Mouse (Mus musculus): ENCODE measurements around the gene Usp43.

Gene Usp43

DNA sequence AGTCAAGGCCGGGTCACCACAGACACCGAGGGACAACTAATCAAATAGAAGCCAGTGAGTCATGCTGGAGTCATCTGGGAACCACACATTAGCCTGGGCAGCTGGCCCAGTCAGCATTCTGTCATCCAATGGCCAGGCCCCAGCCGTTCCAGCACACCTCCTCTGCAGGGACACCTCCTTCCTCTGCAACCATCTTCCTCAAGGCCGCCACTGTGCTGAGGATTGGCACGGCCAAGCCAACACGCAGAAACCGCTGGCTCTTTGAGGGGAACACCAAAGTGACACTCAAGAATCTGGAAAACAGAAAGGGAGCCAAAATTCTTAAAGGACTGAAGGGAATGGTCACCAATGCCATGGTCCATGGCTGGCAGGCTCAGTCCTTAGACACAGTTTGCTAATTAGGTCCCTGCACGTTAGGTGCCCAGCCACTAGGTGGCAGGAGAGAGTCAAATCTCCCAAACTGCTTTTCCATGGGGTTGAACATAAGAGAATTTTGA lies 24.8 kb downstream of the Usp43 start:
- in situ Hi-C loops (cut with MboI, MseI): no loop called here

DNA sequence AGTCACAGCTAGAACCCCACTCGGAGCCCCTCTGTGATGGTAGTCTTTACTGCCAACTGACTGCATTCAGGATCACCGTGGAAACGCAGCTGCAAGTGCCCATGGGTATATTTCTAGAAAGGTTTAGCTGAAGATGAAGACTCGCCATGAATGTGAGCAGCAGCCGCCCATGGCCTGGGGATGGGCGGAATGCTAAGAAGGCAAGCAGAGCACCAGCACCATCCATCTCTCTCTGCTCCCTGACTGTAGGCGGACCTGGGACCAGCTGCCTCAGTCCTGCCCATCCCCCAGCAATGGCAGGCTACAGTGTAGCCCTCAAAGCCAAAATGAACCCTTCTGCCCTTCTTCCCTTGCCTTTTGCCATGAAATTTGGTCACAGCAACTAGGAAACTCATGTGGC lies 26.3 kb downstream of the Usp43 start:
- in situ Hi-C loops (cut with MboI, MseI): no loop called here

DNA sequence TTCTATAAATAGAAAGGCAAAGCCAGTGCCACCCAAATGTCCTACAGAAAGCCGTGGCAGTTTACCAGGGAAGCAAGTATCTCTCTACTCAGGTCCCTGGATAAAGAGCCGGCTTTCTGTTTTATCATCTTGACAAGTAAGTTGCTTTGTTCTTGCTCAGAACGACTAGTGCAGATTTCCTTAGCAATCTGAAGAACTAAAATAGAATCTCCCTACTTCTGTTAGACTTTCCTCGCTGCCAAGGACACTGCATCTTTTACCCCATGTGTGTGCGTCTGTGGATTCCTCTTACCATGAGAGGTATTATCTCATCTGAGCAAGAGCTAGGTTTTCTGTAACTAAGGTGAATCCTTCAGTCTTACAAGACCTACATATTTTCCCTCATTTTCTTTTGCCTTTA lies 33.4 kb downstream of the Usp43 start:
- in situ Hi-C loops (cut with MboI, MseI): no loop called here

DNA sequence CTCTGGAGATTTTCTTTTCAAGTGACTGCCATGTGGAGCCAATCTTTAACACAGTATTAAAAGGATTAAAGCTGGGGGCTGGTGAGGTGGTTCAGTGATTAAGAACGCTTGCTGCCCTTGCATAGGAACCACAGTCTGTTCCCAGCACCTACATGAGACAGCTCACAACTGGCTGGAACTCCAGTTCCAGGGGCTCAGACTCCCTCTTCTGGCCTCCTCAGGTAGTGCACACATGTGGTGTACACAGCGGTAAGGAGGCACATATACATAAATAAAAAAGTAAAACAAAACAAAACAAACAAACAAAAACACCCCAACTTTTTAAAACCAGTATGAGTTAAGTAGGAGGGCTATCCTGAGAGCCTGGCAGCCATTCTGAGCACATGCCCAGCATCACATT lies 36.0 kb downstream of the Usp43 start:
- in situ Hi-C loops (cut with MboI, MseI): no loop called here

DNA sequence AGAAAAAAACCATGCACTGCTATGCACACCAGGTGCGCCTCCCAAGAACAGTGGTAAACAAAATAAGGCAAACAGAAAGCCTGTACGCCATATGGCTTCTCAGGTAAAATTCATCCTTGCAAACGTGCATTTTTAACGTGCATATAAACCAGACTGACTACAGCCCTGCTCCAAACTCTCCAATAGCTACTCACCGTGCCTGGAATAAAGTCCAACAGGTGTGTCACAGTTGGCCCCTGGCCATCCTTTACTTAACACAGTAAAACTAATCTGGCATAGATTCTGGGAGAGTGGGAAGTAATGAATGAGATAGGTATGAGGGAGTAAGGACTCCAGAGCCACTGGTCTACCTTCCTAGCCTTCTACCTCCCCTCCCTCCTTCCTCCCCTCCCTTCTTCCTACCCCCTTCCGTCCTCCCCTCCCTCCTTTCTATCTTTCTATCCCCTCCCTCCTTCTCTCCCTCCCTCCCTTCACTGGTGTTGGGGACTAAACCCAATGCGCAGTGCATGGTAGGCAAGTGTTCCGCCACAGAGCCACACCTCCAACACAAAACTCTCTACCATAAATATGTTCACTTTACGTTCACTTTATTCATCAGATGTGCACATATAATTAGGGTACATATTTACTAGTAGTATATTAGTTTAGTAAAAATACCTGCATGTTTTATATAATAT lies 56.3 kb downstream of the Usp43 start:
- in situ Hi-C loops (cut with MboI, MseI): no loop called here

DNA sequence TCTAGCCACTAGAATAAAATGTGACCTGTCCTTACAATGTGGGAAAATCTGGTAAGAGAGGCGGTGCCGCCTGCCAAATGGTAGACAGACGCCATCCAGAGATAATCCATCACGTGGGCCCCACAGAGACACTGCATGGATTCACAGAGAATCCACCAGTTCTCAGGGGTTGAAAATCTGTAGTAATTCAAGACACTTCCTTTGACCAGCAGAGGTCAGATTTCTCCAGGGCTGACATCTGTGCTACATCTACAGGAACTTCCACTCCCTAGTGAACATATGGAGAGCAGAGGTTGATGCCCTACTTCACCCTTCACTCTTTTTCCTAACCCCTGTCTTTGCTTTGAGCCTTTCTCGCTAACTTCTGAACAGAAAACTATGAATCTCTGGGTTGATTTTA lies 56.9 kb downstream of the Usp43 start:
- in situ Hi-C loops (cut with MboI, MseI): no loop called here

DNA sequence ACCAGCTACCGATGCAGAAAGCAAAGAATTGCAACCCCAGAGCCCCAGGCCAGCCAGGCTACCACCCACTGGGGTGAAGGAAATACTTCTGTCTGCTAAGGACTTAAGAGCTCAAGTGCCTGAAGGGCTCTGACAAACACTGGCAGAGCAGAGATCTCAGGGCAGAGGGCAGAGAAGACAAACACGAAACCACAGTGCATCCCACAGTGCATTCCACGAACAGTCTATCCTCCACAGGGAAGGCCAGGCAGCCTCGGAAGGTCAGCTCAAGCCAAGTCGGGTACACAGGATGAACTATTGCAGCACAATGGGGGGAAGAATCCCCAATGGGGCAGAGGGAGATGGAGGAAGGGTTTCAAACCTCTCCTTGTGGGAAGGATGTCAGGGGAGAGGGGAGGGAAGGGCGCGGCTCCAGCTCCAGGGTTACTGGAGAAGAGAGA lies 60.5 kb downstream of the Usp43 start:
- in situ Hi-C loops (cut with MboI, MseI): no loop called here

DNA sequence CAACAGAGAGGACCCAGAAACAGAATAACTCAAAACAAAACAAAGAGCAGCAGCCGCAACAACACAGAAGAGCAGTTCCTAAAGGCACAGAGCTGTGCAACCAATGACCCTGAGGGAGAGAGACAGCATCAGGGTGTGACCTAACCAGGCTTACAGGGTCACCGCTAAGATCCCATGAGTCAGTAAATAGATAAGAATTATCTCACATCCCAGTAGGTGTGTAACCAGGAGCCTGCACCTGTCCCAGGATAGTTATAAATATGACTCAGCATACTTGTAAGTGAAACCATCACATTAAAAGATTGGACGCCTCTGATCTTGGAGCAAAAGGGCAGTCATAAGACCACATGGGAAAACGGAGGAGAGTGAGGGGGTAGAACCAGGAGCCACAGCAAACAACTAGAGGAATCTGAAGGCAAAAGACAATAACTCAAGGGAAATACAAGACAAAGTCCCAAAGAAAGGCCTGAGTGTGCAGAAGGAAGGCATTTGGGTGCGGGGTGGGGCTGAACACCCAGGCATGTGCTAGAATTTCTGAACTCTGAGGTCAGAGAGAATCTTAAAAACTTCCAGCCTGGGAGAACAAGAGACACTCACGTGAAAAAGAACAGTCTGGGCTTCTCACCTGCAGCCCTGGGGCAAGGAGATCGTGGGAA lies 61.1 kb downstream of the Usp43 start:
- in situ Hi-C loops (cut with MboI, MseI): no loop called here

DNA sequence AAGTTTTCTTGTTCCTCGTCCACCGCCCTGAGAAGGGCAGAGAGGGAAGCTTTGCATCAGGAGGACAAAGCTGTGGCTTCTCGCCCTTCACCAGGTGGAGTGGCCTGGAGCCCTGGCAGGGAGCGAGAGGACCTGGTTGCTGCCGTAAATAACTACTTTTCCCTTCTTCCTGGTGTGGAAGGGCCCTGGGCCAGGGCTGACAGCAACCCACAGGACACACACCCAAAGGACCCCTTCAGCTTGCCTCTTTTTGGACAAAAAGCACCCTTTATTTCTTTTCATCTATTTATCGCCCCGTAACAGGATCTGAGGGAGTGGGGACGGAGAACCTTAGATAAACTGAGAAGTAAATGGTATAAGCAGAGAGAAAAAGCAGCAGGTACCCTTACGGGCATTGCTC lies 63.4 kb downstream of the Usp43 start:
- in situ Hi-C loops (cut with MboI, MseI): no loop called here

DNA sequence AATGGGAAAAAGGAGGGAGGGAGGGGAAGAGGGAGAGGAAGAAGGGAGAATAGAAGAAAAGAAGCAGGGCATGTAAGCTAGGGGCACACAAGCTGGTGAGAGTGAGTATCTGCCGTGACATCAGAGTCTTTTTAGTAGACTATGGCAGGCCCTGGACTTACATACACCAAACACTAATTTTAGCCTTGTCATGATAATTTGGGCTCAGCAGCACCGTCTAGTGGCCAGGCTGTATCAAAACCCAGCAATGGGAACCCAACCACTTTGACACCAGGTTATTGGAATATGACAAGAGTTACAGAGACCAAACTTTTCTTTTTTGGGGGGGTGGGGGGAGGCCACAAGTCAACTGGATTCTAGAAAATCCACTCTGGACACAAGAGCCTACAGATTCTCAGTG lies 66.9 kb downstream of the Usp43 start:
- in situ Hi-C loops (cut with MboI, MseI): no loop called here

DNA sequence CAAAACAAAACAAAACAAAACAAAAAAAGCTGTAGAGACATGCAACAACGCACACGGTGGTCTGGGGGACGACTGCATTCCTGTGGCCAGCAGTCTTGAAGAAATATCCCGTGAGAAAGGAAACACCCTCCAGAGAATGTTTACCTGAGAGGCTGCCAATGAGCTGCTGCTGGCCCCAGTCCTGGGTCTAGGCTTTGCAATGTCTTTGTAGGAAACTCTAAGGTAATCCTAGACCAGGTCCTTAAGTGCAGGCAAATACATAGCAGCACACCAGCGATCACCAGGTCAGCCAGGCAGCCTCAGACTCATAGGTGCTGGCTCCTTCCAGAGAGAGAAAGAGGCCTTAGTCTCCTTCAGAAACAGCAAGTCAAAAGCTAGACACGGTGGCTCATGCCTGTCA lies 68.0 kb downstream of the Usp43 start:
- in situ Hi-C loops (cut with MboI, MseI): no loop called here

DNA sequence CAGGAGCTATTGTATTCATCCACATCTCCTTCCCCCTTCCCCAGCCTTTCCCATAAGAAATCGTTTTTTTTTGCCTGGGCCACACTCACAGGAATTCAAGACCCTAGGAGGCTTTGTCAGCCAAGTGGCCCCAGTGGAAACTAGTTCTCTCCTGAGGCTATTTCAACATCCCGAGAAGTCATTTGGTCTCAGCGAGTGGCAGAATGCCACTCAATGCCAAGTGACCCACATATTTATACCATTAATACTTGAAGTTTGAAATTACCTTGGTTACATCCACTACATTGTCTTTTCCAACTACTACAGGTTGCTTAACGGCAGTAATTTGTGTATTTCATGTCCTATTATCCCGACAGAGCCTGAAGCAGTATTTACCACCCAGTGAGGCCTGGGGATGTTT lies 70.2 kb downstream of the Usp43 start:
- in situ Hi-C loops (cut with MboI, MseI): no loop called here

DNA sequence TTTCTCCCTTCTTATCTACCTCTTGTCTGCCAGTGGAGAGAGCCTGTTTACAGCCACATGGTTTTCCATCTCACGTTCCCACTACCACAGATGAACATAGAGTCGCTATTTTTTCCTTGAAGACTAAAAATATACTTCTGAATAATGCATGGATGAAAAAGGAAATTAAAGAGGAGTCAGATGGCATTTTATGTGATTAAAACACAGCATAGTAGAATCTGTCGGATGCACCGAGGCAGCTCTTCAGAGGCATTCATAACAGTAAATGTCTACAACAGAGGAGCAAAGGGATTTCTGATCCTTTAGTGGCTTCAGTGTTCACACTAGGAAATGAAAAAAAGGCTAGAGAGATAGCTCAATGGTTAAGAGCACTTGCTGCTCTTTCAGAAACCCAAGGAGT lies 76.8 kb downstream of the Usp43 start:
- in situ Hi-C loops (cut with MboI, MseI): loop anchor here (10.0 kb wide), 1 partner anchor 1770 kb away; no protein-coding TSS in a partner anchor

DNA sequence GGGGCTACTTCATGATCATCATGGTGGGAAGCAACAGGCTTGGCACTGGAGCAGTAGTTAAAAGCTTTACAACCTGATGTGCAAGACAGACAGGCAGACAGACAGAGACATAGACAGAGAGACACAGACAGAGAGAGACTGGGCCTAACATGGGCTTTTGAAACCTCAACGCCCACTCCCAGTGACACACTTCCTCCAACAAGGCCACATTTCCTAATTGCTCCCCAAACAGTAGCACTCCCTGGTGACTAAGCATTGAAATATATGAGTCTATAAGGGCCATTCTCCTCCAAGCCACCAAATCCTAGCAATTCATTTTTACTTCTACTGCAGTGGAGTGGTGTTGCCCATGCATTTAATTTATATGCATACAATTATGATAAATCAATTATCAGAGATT lies 82.1 kb downstream of the Usp43 start:
- in situ Hi-C loops (cut with MboI, MseI): loop anchor here (10.0 kb wide), 1 partner anchor 1765 kb away; no protein-coding TSS in a partner anchor

DNA sequence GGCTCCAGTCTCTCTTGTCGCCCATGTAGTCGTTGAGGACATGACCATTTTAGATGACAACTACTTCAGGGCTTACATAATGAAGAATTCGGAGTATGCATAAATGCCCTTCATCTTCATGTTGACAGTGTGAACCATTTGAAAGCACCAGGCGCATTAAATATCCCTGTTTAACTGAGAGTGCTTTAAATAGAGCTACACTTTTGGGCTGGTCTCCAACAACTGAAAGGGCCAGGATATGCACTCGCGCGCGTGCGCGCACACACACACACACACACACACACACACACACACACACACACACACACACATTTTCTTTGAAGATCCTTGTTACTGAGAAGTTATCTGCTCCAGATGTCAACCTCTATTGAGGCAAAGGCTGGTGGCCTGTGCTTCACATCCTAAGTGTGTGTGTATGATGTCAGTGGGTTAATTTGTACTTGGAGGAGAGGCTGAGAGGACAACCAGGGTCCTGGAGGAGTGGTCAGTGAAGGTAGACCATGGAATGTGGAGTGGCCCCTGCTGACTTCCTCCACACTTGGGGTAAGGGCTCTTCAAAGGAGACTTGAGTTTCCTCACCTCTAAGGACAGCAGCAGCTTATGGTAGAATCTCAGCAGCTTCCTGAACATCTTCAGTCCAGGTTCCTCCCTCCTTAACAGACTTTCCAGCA lies 86.4 kb downstream of the Usp43 start:
- in situ Hi-C loops (cut with MboI, MseI): no loop called here

DNA sequence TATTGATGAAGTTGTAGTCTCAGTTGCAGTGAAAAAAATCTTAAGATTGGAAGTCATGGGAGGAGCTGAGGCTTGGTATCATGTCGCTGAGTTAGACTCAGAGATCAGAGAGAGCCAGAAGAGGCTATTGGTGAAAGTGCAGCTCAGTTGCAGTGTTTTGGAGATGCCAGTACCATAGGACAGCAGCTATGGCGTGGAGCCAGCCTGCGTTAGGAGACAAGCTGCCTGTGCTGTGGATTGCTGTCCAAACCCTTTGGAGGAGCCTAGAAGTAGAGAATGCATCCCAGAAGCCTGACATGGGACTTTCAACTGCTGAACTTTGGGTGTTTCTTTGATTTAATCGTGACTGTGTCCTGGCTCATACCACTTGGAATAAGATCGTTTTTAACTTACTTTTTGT lies 90.1 kb downstream of the Usp43 start:
- in situ Hi-C loops (cut with MboI, MseI): no loop called here

DNA sequence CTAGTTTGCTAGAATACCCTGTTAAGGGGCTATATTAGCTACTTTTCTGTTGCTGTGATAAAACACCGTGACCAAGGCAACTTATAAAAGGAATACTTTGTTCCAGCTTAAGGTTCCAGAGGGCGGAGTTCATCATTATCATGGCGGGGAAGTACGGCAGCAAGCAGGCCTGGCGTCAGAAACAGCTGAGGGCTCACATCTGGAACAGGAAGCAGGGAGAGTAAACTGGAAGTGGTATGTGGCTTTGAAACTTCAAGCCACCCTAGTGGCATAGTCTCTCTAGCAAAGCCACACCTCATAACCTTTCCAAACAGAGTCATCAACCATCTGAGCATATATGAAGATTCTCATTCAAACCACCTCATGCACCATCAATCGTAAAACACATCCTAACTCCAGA lies 92.4 kb downstream of the Usp43 start:
- in situ Hi-C loops (cut with MboI, MseI): no loop called here

DNA sequence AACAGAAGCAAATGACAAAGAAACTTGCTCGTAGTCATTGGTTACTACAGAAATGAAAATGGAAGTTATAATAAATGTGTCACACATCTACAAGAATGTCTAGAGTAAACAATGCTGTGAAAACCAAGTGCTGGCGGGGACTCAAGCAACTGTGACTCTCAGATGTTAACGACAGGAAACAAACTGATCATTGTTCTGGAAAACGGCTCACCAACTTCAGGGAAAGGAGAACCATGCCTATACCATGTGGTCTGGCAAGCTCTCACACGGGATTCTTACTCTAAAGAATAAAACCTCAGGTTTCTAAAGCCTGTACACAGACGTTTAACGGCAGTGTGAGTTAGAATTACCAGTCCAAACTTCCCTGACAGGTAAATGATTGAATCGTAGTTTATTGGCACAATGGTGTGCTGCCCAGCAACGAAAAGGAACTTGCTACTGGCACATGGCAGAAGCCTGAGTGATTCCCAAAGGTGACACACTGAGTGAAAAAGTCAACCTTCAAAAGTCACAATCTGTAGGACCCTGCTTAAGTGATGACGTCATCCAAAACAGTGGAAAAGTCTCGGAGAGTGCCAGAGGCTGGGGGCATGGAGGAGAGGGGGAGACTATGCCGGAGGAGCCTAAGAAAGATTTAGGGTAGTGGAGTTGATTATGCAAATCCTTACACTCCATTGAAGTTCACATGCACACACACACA lies 93.4 kb downstream of the Usp43 start:
- in situ Hi-C loops (cut with MboI, MseI): no loop called here

DNA sequence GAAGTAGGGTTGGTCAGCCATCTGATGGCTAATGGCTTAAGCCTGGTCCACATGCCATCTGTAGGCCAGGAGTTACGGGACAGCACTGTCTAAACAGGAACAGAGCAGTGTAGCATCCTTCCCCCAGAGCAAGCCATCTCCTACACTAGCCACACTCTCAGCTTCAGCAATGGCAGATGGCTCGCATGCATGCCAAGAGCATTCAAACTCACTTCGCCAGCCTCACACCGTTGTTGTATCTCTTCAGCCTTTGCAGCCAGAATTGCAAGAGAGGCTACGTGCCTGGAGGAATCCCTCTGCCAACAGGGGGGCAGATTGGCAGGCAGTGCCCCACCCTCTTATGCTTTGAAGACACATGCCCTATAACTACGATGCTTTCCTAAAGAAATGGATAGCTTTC lies 100.4 kb downstream of the Usp43 start:
- in situ Hi-C loops (cut with MboI, MseI): no loop called here

DNA sequence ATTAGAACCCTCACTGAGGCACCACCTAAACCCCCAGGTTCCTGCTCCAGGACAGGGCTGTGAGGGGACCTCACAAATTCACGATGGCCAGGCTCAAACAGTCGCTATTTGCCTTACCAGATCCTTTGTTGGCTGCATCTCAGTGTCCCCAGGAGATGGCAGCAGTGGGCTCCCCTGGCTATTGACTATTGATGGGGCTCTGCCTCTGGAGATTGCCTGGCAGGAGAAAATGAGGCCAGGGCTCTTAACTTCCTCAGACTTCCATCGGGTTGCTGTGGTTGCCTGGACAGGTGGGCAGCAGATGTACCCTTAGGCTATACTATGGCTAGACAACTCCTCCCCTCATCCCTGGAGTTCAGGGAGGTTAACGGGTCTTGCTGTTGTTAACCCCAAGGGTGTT lies 101.7 kb downstream of the Usp43 start:
- in situ Hi-C loops (cut with MboI, MseI): no loop called here

DNA sequence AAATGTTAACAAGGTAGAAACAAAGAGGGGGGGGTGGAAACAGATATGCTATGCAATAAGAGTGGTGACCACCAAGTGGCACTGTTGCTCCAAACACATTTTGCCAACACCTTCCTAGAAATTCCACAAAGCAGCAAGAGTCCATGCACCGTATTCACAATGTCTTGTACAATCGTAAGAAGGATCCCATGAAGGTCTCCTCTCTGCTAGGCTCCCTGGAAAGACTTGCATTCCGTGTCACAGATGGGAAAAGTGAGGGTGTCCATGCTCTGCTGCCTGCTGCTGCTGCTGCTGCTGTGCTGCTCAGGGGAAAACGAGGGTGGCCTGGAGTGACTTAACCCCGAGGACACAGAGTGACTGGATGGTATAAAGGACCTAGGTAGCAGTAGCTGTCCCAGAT lies 102.3 kb downstream of the Usp43 start:
- in situ Hi-C loops (cut with MboI, MseI): no loop called here

DNA sequence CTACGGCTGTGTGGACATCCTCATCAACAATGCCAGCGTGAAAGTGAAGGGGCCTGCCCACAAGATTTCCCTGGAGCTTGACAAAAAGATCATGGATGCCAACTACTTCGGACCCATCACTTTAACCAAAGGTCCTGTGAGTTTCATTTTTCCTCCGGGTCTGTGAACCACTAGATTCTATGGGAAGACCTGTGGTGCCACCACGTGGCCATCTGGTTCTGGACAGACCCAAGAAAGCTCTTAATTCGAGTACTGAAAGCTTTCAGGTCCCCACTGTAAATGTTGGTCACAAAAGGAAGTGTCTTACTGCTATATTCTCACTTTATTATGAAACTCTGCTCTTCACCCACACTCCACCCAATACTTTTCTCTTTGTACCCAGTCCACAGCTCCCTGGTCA lies 110.4 kb downstream of the Usp43 start:
- in situ Hi-C loops (cut with MboI, MseI): no loop called here

Measured in regulatory T cell (primary cell).